Mouse (Mus musculus) testis, adult 2 months (tissue): ENCODE measurements at regions not wholly inside any gene's neighbourhood (a gene's known extent, or its start where the extent isn't known, plus 50 kb on each side); places are given as distances from the start of the nearest gene placed in this dataset.

Experiments
- CTCF ChIP-seq: fragments of 200-500 bp; IDR thresholded peaks from 2 replicates; pipeline ENCODE4 v1.5.1; 2012; ENCODE audit warnings: low read depth, mild to moderate bottlenecking, inconsistent platforms, low read length, moderate library complexity; ENCODE audit not compliant: control insufficient read depth, insufficient read depth, insufficient replicate concordance
- POLR2A ChIP-seq: fragments of 200-500 bp; IDR thresholded peaks from 2 replicates; pipeline ENCODE4 v1.6.1; 2012; ENCODE audit warnings: low read depth, mild to moderate bottlenecking, inconsistent platforms, low read length, moderate library complexity; ENCODE audit not compliant: control insufficient read depth

GRCm38 (mm10) chr11:112238960-112239884 lies 542.8 kb upstream of the Sox9 start:
- TF ChIP-seq POLR2A, result no peak
- no peak for TF ChIP-seq CTCF
